Comparison of ENCODE assay signal across 14 mouse cellular contexts in the genomic region with DNA sequence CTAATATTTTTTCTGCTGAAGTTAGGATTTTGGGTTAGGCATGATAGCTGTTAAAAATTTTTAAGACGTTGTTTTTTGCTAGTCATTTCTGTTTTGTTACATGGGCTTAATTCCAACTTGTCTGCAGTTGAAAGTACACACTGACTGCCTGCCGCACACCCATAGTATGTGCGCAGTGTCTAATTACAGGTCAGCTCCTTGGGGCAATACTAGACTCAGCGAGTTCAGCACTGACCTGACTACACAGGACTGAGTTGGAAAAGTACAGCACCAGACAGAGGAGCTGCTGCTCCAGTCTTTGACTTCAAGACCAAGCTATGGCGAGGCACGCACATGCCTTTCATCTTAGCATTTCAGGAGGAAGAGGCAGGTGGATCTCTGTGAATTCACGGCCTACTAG.
"Had no signal": no experiment of that assay in that cellular context is flagged by ENCODE, and none has a peak within 500 bp of the region (broad histone marks: within the 10 kb centered on the region; RNA-seq: fewer than 3 reads in every experiment).

No protein-coding gene starts in this region.

- H3K4me3 ChIP-seq: left cerebral cortex, adult 2 months; liver, embryonic 15.5 days; midbrain, embryonic 10.5 days; myocyte; neural tube, embryonic 15.5 days had no signal

- DNase-seq: kidney, postnatal 25 days; lung, adult 2 months; lung, postnatal 36 days; midbrain, embryonic 14.5 days; right cerebral cortex, adult 18-20 months; right cerebral cortex, postnatal 25 days; thymus, adult 2 months; thymus, postnatal 36 days had no signal

- H3K27ac ChIP-seq: left cerebral cortex, adult 2 months; liver, embryonic 15.5 days; midbrain, embryonic 10.5 days; neural tube, embryonic 15.5 days; stomach, postnatal 0 days had no signal
